Mouse (Mus musculus) left cerebral cortex, adult 11 months (tissue): ENCODE measurements around the gene Usb1.
"Not testable (repeated sequence)": the region's sequence is repeated elsewhere in the genome, so short reads cannot be mapped to it uniquely, and the experiment has no call there.

Source experiments
- DNase-seq: peaks from one replicate; pipeline ENCODE4 v3.0.0; 2022; ENCODE audit warnings: low spot score

Gene Usb1

DNA sequence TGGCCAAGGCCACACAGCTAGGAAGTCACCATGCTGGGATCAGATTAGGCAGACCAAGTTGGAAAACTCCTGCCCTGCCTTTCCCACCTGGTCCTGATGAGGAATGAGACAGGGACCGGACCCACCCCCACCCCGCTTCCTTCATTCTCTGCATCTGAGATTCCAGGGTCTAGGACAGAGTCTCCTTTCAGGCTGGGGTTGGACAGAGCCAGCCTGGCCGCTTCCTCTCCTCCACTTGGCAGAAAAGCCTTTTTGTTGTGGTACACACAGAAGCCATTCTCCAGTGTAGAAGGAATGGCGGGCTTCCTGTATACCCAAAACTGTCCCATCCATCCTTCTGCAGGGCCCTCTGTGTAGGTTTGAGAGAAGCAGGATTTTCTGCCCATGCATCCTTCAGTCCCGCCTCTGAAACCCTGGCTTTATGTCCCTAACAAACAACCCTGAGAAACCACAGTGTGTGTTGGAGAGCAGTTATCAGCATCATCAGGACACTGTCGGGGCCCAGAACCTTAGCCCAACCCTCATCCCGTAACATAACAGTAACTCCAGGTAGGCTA lies 43.4 kb downstream of the Usb1 start:
- DNase-seq: no peak

DNA sequence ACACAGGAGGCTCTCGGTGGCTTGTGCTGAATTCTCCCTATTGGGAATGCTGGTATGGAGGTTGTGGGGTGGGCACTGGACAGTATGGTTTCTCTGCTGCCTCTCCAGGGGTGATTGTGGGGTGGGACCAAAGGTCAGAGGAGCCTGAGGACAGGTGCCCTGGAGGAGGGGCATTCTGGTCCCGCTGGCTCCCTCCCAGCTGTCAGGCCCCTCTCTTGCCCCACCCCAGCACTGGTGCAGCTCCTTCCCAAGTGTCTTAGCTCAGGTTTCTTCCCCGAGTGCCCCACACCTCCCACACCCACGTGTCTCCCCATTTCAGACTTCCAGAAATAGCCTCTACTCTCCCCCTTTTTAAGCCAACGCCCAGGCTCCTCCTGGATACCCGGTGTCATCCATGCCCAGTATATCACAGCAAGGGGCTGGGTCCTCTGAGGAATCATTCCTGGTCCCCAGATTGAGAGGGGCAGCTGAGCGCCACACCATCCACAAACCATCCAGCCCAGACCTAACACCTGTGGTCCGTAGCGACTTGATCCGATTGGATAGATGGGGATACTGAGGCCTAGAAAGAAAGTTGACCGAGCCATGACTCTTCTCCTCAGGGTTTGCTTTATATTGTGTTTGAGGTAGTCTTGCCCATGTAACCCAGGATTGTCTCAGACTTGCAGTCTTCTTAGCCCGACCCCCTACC lies 44.4 kb downstream of the Usb1 start:
- DNase-seq: no peak

DNA sequence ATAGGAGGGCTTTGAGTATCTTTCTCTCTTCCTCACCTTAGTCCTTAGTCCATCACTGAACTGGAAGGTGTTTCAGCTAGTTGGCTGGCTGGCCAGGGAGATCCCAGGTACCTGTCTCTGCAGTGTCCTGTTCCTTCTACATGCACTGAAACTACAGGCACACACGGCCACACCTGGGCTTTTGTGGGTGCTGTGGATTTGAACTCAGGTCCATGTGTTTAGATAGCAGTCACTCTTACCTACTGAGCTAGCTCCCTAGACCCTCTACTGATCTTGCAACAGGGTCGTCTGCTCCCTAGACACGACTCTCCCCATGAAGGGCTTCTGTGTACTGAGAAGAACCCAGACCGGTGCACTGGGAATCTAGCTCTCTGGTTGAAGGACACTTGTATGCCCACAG lies 45.0 kb downstream of the Usb1 start:
- no peak for DNase-seq

DNA sequence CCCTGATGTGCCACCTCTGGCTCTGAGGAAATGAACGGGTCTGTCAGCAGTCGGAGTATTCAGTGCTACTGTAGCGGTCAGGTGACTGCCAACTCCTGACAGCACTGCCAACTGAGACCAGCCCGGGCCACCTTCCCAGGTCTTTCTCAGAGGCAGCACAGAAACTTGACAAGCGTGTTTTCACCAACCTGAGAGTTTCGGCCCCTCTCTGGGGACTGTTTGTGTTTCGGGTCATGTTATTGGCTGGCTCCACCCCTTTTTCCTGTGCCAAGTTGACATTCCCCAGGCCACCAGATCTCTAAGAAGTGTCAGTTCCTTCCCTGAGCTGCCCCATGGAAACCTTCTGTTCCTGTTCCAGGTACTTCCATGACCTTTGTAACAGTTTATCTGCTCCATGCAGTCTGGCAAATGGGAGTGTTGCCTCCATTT lies 45.8 kb downstream of the Usb1 start:
- no peak for DNase-seq

DNA sequence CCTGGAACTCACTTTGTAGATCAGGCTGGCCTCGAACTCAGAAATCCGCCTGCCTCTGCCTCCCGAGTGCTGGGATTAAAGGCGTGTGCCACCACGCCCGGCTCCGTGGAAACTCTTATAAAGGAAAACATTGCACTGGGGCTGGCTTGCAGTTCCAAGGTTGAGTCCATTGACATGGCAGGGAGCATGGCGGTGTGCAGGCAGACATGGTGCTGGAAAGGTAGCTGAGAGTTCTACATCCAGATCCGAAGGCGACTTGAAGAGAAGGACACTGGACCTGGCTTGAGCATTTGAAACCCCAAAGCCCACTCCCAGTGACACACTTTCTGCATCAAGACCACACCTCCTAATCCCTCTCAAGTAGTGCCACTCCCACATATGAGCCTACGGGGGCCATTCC lies 46.8 kb downstream of the Usb1 start:
- DNase-seq: not testable (repeated sequence)

DNA sequence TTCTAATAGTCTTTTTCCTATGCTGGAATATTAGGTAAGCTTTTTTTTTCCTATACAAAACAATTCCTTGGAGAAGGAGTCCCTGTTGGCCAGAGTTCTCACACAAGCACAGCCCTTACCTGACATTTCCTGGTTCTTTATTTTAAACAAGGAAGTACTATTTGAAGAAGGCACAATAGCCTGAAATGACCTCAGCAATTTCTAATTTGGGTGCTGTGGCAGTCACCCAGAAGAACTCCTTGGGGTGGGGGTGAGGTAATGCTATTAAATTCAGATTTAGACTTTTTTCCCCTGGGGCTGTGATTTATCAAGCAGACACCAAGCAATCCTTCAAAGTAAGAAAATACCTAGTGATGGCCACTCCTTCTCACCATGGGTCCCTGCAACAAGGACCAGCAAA lies 48.9 kb downstream of the Usb1 start:
- no peak for DNase-seq

DNA sequence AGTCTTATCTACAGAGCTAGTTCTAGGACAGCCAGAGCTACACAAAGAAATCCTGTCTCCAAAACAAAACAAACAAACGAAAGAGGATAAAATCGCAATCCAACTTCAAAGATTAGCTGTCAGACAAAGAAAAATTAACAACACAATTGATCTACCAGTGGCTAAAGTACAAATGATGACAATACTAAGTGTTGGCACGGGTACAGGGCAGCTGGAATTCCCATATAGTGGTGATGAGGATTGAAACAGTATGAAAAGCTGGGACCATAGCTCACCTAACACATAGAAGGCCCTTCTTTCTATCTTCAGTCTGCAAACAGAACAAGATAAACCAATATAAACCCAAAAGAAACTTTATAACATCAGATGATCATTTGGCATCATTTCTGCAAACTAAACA lies 49.5 kb downstream of the Usb1 start:
- no peak for DNase-seq

DNA sequence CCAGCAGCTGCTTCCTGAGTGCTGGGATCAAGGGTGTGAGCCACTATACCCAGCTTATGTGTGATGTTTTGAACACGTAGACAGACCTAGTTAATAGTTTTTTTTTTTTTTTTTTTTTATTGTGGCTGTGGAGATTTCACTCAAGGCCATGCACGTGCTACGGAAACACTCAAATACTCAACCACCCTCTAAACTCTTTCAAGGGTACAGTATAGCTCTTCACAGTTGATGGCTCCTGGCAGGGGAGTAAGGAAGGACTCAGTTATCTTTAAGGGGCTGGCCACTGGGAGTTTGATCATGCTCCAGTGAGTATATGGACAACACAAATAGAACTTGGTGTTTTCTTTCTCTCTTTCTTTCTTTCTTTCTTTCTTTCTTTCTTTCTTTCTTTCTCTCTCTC lies 52.4 kb downstream of the Usb1 start:
- DNase-seq: no peak

DNA sequence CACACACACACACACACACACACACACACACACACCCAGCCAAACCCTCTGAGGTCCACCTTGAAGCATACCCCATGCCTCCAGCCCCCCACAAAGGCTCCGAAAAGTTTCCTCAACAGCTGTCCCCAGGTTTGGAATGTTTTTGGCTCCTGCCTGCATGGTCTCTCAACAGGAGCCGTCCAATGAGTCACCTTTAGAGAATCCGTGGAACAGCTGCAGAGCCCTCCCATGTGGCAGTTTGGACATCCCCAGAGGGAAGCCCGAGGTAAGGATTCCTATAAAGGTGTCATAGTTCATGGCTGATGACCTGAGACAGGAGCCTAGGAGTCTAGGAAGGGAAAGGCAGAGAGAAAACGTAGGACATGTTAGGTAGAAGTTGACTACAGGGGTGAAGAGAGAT lies 54.0 kb downstream of the Usb1 start:
- no peak for DNase-seq

DNA sequence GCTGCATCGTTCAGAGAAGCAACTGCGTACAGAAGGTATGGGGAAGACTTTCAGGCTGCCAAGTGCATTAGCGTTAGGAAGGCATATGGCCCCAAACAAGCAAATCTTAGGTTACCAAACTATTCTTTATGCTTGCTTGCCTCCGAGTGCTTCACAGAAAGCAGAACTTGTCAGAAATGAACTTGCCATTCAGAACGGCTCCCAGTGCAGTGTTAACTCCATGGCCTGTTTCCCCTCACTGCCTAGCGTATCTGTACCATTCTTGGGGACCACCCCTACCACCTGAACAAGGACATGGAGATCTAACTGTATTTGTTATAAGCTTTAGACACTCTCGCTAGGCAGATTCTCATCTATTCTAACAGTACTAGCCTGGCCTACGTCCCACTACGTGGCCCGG lies 55.1 kb downstream of the Usb1 start:
- DNase-seq: no peak

DNA sequence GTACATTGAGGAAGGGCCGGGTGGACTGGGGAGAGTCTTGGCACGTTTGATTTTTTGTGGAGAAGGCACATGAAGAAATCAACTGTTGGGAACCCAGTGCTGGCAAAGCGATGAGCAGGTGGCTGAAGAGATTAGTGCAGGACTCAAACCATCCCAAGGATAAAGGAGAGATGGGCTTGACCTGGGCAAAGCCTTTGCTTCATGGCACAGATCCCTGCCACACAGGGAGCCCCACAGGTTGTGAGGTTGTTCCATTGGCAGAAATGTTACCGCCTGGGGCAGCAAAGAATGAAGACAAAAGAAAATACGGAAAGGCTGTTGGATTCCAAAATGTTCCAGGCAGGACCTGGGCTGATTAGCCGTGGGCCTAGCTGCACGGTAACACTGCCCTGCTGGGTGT lies 55.9 kb downstream of the Usb1 start:
- DNase-seq: no peak

DNA sequence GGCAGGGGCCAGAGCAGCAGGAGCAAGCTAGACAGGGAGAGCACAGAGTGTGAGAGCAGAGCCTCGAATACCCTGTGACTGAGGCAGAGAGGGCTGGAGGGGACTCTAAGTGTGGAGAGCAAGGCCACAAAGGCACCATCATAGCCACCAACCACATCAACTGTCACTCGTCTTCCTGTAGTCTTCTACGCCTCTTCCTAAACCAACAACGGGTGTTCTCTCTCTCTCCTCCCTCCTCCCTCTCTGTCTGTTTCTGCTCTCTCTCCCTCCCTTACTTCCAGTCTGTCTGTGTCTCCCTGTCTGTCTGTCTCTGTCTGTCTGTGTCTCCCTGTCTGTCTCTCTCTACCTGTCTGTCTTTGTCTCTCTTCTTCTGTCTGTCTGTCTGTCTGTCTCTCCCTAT lies 58.2 kb downstream of the Usb1 start:
- DNase-seq: no peak

DNA sequence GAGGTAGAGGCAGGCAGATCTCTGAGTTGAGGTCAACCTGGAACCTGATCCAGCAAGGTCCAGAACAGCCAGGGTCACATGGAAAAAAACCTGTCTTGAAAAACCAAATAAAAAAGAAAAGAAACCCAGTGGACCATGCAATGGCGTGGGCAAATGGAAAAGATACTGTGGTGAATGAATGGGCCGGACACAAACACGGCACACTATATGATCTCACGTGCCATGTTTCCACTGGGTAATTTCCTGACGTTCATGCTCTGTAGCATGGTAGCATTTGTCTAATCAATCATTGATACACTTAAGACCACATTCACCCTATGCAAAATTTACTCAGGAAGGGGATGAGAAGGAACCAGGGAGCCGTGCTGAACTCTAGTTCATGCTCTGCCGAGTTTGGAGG lies 59.0 kb downstream of the Usb1 start:
- no peak for DNase-seq

DNA sequence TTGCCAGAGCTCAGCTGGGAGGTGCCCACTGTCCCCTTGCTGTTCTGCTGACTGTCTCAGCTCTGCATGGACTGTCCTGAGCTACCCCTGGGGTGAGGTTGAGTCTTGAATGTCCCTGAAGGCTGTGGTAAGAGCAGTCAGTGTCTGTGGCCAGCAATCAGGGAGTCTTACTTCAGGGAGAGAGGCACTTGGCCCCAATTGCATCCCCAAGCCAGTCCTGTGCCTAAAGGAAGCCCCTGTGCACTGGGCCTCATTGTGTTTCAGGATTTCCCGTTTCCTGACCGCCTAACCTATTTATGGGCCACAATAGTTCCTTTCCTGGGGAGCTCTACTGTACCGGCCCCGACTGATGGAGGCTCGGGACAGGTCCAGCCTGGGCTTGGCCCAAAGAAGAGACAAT lies 60.5 kb downstream of the Usb1 start:
- no peak for DNase-seq

DNA sequence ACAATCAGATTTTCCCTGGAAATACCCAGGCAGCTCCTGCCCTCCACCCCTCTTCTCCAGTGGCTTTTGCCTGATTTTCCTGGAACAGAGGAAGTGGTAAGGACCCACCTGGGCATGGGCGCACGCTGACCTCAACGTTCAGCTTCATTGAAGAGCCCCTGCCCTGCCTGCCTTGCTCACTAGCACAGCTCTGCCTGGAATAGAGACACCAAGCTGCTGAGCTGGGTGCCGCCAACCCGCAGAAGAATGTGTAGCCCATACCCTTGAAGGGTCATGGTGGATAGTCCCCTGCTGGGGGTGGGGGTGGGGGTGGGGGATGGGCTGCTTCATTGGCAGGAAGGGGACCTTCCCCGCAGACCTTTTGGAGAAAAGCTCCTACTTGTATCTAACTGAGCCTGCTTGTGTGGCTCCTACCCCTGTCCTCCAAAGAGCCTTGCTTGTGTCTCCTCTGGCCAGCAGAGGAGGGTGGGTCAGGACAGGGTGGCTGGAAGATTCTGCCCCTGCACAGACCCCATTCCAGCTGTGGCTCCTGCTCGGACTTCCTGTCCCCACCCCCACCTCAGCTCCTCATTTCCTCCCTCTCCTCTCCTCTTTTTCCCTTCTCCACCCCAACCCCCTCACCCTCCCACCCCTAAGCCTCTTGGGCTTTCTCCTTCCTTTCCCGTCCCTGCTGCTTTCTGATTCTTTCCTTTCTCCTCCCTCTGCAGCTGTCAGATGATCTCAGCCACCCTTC lies 63.3 kb downstream of the Usb1 start:
- no peak for DNase-seq

DNA sequence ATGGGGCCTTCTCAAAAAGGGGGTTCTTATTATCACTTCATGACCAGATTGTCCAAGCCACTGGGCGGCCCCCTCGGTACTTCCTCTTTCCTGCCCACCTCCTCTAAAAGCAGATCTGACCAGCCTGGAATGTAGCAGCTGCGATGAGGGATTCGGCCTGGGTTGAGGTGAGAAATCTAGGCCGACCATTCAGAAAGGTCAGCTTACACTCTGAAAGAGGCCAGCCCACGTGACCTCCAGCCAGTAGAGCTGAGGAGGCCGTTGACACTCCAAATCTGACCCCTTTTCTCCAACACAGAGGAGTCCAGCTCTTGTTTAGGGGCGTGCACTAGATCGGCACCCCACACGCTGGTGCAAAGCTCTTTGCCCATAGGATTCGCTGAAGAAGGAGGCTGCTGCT lies 64.7 kb downstream of the Usb1 start:
- DNase-seq: no peak
